Mouse (Mus musculus) lung, postnatal 0 days (tissue): ENCODE measurements around the gene Hebp1. TPM values are rescaled to one million over a fixed set of nuclear protein-coding genes. Genes with fewer than 3 reads are reported as not detected.

Experiments
- ATAC-seq: fragments of 200-750 bp; cut with Nextera tagmentation; 2 replicates; pipeline ENCODE4 v1.8.0; 2017; ENCODE audit warnings: moderate library complexity
- DNase-seq: peaks from one replicate; pipeline ENCODE4 v3.0.0-alpha.2; 2016; ENCODE audit warnings: low spot score
- H3K27ac ChIP-seq: fragments of 300-500 bp; sonication (generic); 2 replicates; pipeline ENCODE4 v1.5.1; 2014; ENCODE audit warnings: antibody characterized with exemption, mild to moderate bottlenecking, low read length, mixed read lengths
- H3K27me3 ChIP-seq: fragments of 300-500 bp; sonication (generic); replicated peaks from 2 replicates; pipeline ENCODE4 v1.6.1; 2014; ENCODE audit warnings: low read length, mixed read lengths; ENCODE audit not compliant: insufficient read depth
- H3K36me3 ChIP-seq: fragments of 300-500 bp; sonication (generic); 2 replicates; pipeline ENCODE4 v1.6.1; 2014; ENCODE audit warnings: low read length, mixed read lengths; ENCODE audit not compliant: insufficient read depth
- H3K4me1 ChIP-seq: fragments of 300-500 bp; sonication (generic); 2 replicates; pipeline ENCODE4 v1.6.1; 2014; ENCODE audit warnings: antibody characterized with exemption, low read depth, low read length, mixed read lengths; ENCODE audit not compliant: insufficient read depth
- H3K4me2 ChIP-seq: fragments of 300-500 bp; sonication (generic); replicated peaks from 2 replicates; pipeline ENCODE4 v1.6.1; 2014; ENCODE audit warnings: low read depth, mild to moderate bottlenecking, low read length, moderate library complexity, mixed read lengths
- H3K4me3 ChIP-seq: fragments of 300-500 bp; sonication (generic); 2 replicates; pipeline ENCODE4 v1.5.1; 2014; ENCODE audit warnings: low read depth, low read length
- H3K9ac ChIP-seq: fragments of 300-500 bp; sonication (generic); replicated peaks from 2 replicates; pipeline ENCODE4 v1.6.1; 2014; ENCODE audit warnings: low read depth, mild to moderate bottlenecking
- H3K9me3 ChIP-seq: fragments of 300-500 bp; sonication (generic); 2 replicates; pipeline ENCODE4 v1.6.1; 2016; ENCODE audit warnings: low read length, mixed read lengths
- CTCF ChIP-seq: IDR thresholded peaks from 2 replicates; pipeline ENCODE4 v1.5.1; 2016; ENCODE audit warnings: antibody characterized with exemption, mild to moderate bottlenecking
- EP300 ChIP-seq: IDR thresholded peaks from 2 replicates; pipeline ENCODE4 v1.6.1; 2016; ENCODE audit warnings: antibody characterized with exemption, mild to moderate bottlenecking, control low read depth
- WGBS: fragments of 180-500 bp; shearing (Covaris S2); extraction: QIAGEN DNeasy Blood & Tissue Kit; methylation state at CpG from one replicate; pipeline ENCODE4 v1.1.7; 2014; 5-methylcytosine and 5-hydroxymethylcytosine counted together
- polyA plus RNA-seq: library from polyadenylated mRNA; unstranded; fragments of >200 nt; fragmentation: Nextera tagmentation; extraction: Ambion mirVana; gene quantifications from 2 replicates; pipeline ENCODE4 v1.2.1, GENCODE M21; 2015

The Hebp1 gene
- polyA plus RNA-seq, 1 experiment from 2014 or later = 16.5 TPM

DNA sequence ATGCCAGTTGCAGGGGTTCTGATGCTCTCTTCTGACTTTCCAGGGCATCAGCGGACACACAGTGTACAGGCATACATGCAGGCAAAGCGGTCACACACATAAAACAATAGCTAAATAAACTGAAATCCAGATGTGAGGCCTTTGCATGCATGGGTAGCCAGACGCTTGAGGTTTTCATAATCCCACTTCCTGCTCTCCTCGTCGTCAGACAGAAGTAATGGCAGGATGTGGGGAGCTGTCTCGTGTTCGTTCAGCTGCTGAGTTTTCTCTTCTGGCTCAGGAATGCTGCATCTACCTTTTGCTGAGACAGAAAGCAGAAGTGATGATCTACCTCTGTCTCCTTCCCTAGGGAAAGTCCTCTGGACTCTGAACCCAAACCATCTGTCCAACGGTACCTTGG lies 20.5 kb upstream of the Hebp1 start:
- DNase-seq (no peak), ATAC-seq (no peak)
- H3K36me3 ChIP-seq = no peaks in the 10 kb centered on the region
- H3K27me3 ChIP-seq = no peaks in the 10 kb centered on the region
- H3K9me3 ChIP-seq = no peaks in the 10 kb centered on the region
- WGBS = 53% methylated on average over 8 of the region's 8 CpGs
- no peak overlapping the region for H3K4me2 ChIP-seq
- H3K4me1 ChIP-seq = no peaks in the 10 kb centered on the region
- H3K27ac ChIP-seq = no peak overlapping the region
- H3K4me3 ChIP-seq = no peak overlapping the region
- no peak for TF ChIP-seq CTCF
- no peak for TF ChIP-seq EP300
- no peak overlapping the region for H3K9ac ChIP-seq

DNA sequence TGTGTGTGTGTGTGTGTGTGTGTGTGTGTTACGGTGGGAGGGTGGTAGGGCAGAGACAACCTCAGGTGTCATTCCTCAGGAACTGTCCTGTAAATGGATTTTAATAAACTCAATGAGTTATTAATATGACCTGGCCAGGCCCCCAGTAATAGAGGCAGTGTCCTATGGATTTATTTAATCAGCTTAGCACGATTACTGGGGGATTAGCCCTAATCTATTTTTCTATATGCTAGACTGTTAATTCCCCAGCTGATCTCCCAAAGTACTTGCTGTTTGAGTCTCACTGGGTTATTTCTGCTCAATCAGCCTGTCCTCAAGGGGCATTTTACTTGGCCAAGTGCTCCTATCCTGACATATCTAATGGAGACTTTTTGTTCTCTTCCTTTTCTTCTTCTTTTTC lies 14.8 kb upstream of the Hebp1 start:
- Histone ChIP-seq H3K9me3 (no peaks in the 10 kb centered on the region), H3K4me1 (no peaks in the 10 kb centered on the region), H3K27ac (no peak overlapping the region), H3K9ac (no peak overlapping the region), H3K4me3 (no peak overlapping the region), H3K36me3 (no peaks in the 10 kb centered on the region), H3K27me3 (no peaks in the 10 kb centered on the region), H3K4me2 (no peak overlapping the region)
- 79% methylated on average over 2 of the region's 2 CpGs for WGBS
- TF ChIP-seq EP300 (no peak), CTCF (no peak)
- ATAC-seq = no peak
- no peak for DNase-seq

DNA sequence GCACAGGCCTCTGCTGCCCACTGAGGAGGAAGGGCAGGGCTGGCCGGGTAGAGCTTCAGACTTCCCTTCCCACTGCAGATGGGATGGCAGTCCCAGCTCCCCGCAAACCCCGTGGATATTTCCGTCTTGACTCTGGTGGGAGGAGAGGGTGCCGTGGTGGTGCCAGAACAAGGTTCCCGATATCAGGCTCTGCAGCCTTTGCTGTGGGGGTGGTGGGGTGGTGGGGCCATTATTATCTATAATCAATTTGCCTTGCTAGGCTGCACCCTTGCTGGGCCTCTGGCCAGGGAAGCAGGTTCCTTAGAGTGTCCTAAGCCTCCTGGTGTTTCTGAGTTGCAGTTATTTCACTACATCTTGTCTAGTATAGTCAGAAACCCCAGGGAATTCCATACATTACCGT lies 13.3 kb upstream of the Hebp1 start:
- DNase-seq (no peak), ATAC-seq (no peak)
- 81% methylated on average over 7 of the region's 7 CpGs for WGBS
- H3K4me2 ChIP-seq = no peak overlapping the region
- H3K27me3 ChIP-seq = no peaks in the 10 kb centered on the region
- no peak for TF ChIP-seq CTCF
- no peak for TF ChIP-seq EP300
- no peak overlapping the region for H3K27ac ChIP-seq
- H3K9me3 ChIP-seq = no peaks in the 10 kb centered on the region
- H3K36me3 ChIP-seq = no peaks in the 10 kb centered on the region
- no peak overlapping the region for H3K4me3 ChIP-seq
- H3K4me1 ChIP-seq = no peaks in the 10 kb centered on the region
- no peak overlapping the region for H3K9ac ChIP-seq

DNA sequence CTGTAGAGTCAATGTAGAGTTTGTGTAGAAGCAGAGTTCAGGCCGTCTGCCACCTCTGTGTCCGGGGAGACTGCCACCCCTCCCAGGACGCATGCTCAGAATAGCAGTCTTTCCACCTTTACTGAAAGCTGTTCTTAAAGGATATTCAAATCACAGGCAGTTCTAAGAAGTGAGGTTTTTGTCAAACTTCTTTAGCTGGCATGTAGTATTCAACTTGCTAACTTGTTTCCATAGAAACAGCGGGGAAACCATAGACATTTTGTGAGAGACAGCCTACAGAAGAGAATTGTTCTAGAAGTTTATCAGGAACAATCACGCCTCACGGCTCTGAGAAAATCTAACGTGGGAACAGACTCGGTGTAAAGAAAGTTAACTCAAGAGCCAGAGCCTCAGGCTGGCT lies 9.1 kb upstream of the Hebp1 start:
- Histone ChIP-seq H3K27me3 (no peaks in the 10 kb centered on the region), H3K4me3 (no peak overlapping the region), H3K9ac (no peak overlapping the region), H3K27ac (no peak overlapping the region), H3K4me2 (no peak overlapping the region), H3K36me3 (no peaks in the 10 kb centered on the region), H3K9me3 (no peaks in the 10 kb centered on the region), H3K4me1 (no peaks in the 10 kb centered on the region)
- TF ChIP-seq EP300 = no peak
- TF ChIP-seq CTCF = no peak
- 70% methylated on average over 8 of the region's 8 CpGs for WGBS
- DNase-seq (no peak), ATAC-seq (no peak)

DNA sequence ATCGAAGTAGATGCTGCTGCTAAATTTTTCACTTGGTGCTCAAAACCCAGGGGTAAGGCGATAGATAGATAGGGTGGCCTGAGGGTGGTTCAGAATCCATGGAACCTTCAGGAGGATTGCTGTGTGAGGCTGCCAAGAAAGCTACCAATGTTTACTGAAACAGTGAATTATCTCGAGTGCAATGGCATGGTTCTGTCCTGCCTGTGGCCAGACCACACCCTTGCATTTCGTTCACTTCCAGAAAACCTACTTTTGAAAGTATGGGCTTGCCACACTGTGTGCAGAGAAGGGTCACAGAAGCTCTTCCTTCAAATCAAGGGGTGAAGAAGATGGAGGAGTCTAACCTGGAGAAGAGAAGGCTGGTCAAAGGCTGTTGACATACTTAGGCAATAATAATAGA lies 8.0 kb upstream of the Hebp1 start:
- no peak overlapping the region for H3K9ac ChIP-seq
- 61% methylated on average over 4 of the region's 4 CpGs for WGBS

DNA sequence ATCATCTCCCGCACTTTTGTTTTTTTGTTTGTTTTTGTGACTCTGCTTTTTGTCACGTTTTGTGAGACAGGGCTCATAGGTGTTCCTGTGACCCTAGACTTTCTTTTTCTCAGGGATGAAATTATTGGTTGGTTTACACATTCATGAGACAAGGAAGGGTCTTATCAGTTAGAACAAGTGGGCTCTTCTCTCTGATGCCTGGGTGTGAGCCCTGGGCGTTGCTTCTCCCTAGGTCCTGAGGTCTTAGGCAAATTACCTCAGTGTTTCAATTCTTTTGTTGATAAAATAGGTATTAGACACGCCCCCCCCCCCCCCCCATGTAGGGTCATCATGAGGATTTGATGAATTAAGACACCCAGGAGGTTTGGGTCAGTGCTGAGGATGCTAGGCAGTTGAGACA lies 7.0 kb upstream of the Hebp1 start:
- no peaks in the 10 kb centered on the region for H3K36me3 ChIP-seq
- WGBS = 65% methylated on average over 4 of the region's 4 CpGs
- no peak overlapping the region for H3K4me2 ChIP-seq
- no peaks in the 10 kb centered on the region for H3K4me1 ChIP-seq
- H3K27ac ChIP-seq = no peak overlapping the region
- ATAC-seq = no peak
- DNase-seq = no peak
- no peaks in the 10 kb centered on the region for H3K27me3 ChIP-seq
- no peaks in the 10 kb centered on the region for H3K9me3 ChIP-seq
- no peak overlapping the region for H3K9ac ChIP-seq
- no peak overlapping the region for H3K4me3 ChIP-seq
- TF ChIP-seq CTCF = no peak
- no peak for TF ChIP-seq EP300

More for the DNA sequence above, 8.0 kb upstream of the Hebp1 start:
- H3K36me3 ChIP-seq = no peaks in the 10 kb centered on the region
- no peak for TF ChIP-seq CTCF
- TF ChIP-seq EP300 = no peak
- no peak overlapping the region for H3K4me3 ChIP-seq
- no peak overlapping the region for H3K27ac ChIP-seq
- ATAC-seq = no peak
- no peaks in the 10 kb centered on the region for H3K9me3 ChIP-seq
- no peak for DNase-seq
- H3K27me3 ChIP-seq = no peaks in the 10 kb centered on the region
- H3K4me1 ChIP-seq = no peaks in the 10 kb centered on the region
- H3K4me2 ChIP-seq = no peak overlapping the region

DNA sequence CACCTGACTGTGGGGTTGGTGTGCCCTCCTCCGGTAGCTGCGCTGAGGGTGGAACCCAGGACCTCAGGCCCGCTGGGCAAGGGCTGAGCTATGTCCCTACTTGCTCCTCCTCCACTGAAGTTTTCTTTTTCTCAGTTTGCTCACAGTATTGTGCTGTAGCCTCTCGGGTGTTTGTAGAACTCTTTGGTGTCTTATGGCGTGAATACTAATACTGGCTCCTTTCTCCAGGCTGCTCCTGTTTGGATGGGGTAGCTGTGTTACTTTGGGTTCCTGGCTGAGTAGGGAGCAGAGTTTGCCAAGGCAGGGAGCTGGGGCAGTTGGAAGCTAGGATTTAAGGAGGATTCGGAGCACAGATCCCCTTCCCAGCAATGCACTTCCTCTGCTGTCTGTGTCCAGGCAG lies 5.9 kb upstream of the Hebp1 start:
- WGBS = 71% methylated on average over 6 of the region's 6 CpGs
- Histone ChIP-seq H3K36me3 (no peaks in the 10 kb centered on the region), H3K27ac (no peak overlapping the region), H3K4me1 (no peaks in the 10 kb centered on the region), H3K9ac (no peak overlapping the region), H3K27me3 (no peaks in the 10 kb centered on the region), H3K4me3 (no peak overlapping the region), H3K9me3 (no peaks in the 10 kb centered on the region), H3K4me2 (no peak overlapping the region)
- TF ChIP-seq CTCF (no peak), EP300 (no peak)
- no peak for DNase-seq
- ATAC-seq = no peak
